Mouse (Mus musculus) right cerebral cortex, postnatal 14 days (tissue): ENCODE measurements around the gene Polrmt.
A peak's percentile ranks its signal among the peaks of the same experiment; 100 is the strongest.
"Not testable (repeated sequence)": the region's sequence is repeated elsewhere in the genome, so short reads cannot be mapped to it uniquely, and the experiment has no call there.

ENCODE experiments used
- DNase-seq: peaks from one replicate; pipeline ENCODE4 v3.0.0; 2022

Gene Polrmt

GRCm38 (mm10) chr10:79707162-79707561 is 39.2 kb downstream of the Polrmt start:
- peak; percentile 7 for DNase-seq

GRCm38 (mm10) chr10:79706406-79707094 is 39.8 kb downstream of the Polrmt start:
- peak; percentile 10 for DNase-seq

GRCm38 (mm10) chr10:79705951-79706350 is 40.4 kb downstream of the Polrmt start:
- DNase-seq = no peak

- DNase-seq = no peak
Measured at GRCm38 (mm10) chr10:79704970-79705360, 41.4 kb downstream of the Polrmt start.

GRCm38 (mm10) chr10:79704065-79704969 is 42.1 kb downstream of the Polrmt start, which contains the start of gene Bsg:
TSS of gene Bsg (plus strand) at chr10:79704491.
- DNase-seq = peak; percentile 99

- no peak for DNase-seq
Measured at GRCm38 (mm10) chr10:79703541-79703940, 42.8 kb downstream of the Polrmt start.

GRCm38 (mm10) chr10:79702970-79703369 is 43.4 kb downstream of the Polrmt start:
- not testable (repeated sequence) for DNase-seq

GRCm38 (mm10) chr10:79701443-79702129 is 44.8 kb downstream of the Polrmt start:
- no peak for DNase-seq

- no peak for DNase-seq
Measured at GRCm38 (mm10) chr10:79700676-79701075, 45.7 kb downstream of the Polrmt start.

GRCm38 (mm10) chr10:79698459-79698858 is 47.9 kb downstream of the Polrmt start:
- DNase-seq = no peak

GRCm38 (mm10) chr10:79697916-79698315 is 48.5 kb downstream of the Polrmt start:
- DNase-seq = no peak

- no peak for DNase-seq
Measured at GRCm38 (mm10) chr10:79696129-79696651, 50.2 kb downstream of the Polrmt start.

- DNase-seq = peak; percentile 86
Measured at GRCm38 (mm10) chr10:79695231-79696128, 50.9 kb downstream of the Polrmt start.

GRCm38 (mm10) chr10:79694379-79694655 is 52.1 kb downstream of the Polrmt start:
- DNase-seq = no peak

GRCm38 (mm10) chr10:79693580-79694378 is 52.6 kb downstream of the Polrmt start:
- no peak for DNase-seq

- DNase-seq = no peak
Measured at GRCm38 (mm10) chr10:79691986-79692548, 54.3 kb downstream of the Polrmt start.

- DNase-seq = no peak
Measured at GRCm38 (mm10) chr10:79689178-79689577, 57.2 kb downstream of the Polrmt start.

- no peak for DNase-seq
Measured at GRCm38 (mm10) chr10:79688720-79689119, 57.7 kb downstream of the Polrmt start, which contains the start of gene Gzmm. TSS of gene Gzmm (plus strand) at chr10:79689020.

GRCm38 (mm10) chr10:79687513-79687912 is 58.9 kb downstream of the Polrmt start:
- DNase-seq = no peak

GRCm38 (mm10) chr10:79686691-79687090 is 59.7 kb downstream of the Polrmt start:
- DNase-seq = no peak

- DNase-seq = no peak
Measured at GRCm38 (mm10) chr10:79686219-79686618, 60.2 kb downstream of the Polrmt start.
